In genomic region chr9:64542246-64542645, GRCm38 (mm10) we compare ENCODE assay signal across 18 mouse cellular contexts.
DNase-seq lines count a peak whose midpoint lies in the region; ATAC-seq lines count a peak whose summit lies in the region.
"Had no signal": no experiment of that assay in that cellular context is flagged by ENCODE, and none has a peak within 500 bp of the region (broad histone marks: within the 10 kb centered on the region; RNA-seq: fewer than 3 reads in every experiment).

No protein-coding gene starts in this region.

- H3K27me3 ChIP-seq in hindbrain, embryonic 13.5 days, result peaks cover 5% of the 10 kb centered on the region; the same call in 1 of the 2 replicates
- H3K27me3 ChIP-seq in hindbrain, embryonic 10.5 days (ENCODE audit: insufficient read depth, poor library complexity, severe bottlenecking), result no peaks in the 10 kb centered on the region
- H3K27me3 ChIP-seq in lung, embryonic 16.5 days (ENCODE audit: control insufficient read depth, insufficient read depth, low read depth, low read length), result no peaks in the 10 kb centered on the region
- H3K27me3 ChIP-seq: hindbrain, embryonic 15.5 days had no signal

- 80% methylated on average over 4 of the region's 4 CpGs for whole genome bisulfite sequencing in hindbrain, embryonic 13.5 days
- 78% methylated on average over 4 of the region's 4 CpGs for WGBS in hindbrain, embryonic 10.5 days
- WGBS in lung, embryonic 16.5 days, result 47% methylated on average over 4 of the region's 4 CpGs

- ATAC-seq in hindbrain, embryonic 13.5 days (ENCODE audit: low FRiP score), result no peak
- ATAC-seq in lung, embryonic 16.5 days (ENCODE audit: low read depth), result 0 out of 2 replicates have a peak, but pooled peaks have one; percentile 32
- ATAC-seq: forebrain, postnatal 0 days had no signal

- no peak overlapping the region for H3K9ac ChIP-seq in hindbrain, embryonic 13.5 days
- H3K9ac ChIP-seq in lung, embryonic 16.5 days (ENCODE audit: low read length), result no peak overlapping the region
- H3K9ac ChIP-seq: forebrain, postnatal 0 days; heart, embryonic 12.5 days; hindbrain, embryonic 15.5 days had no signal

- peak overlapping the region; percentile 35; the same call in 1 of the 2 replicates for H3K27ac ChIP-seq in hindbrain, embryonic 13.5 days
- no peak overlapping the region; the same call in 1 of the 2 replicates for H3K27ac ChIP-seq in hindbrain, embryonic 10.5 days
- no peak overlapping the region for H3K27ac ChIP-seq in lung, embryonic 16.5 days (ENCODE audit: low read length)
- H3K27ac ChIP-seq: embryonic facial prominence, embryonic 10.5 days; hindbrain, embryonic 15.5 days had no signal

- H3K36me3 ChIP-seq in hindbrain, embryonic 13.5 days, result no peaks in the 10 kb centered on the region
- no peaks in the 10 kb centered on the region for H3K36me3 ChIP-seq in hindbrain, embryonic 10.5 days
- no peaks in the 10 kb centered on the region for H3K36me3 ChIP-seq in lung, embryonic 16.5 days (ENCODE audit: control insufficient read depth, insufficient read depth, low read length)
- H3K36me3 ChIP-seq: embryonic facial prominence, embryonic 10.5 days; heart, embryonic 12.5 days; hindbrain, embryonic 15.5 days had no signal

- no peak for DNase-seq in hindbrain, embryonic 10.5 days (ENCODE audit: low spot score)
- no peak for DNase-seq in lung, adult 18-20 months
- peak; percentile 49 for DNase-seq in lung, postnatal 10 days
- peak; percentile 3 for DNase-seq in lung, postnatal 25 days (ENCODE audit: low spot score)
- DNase-seq in cerebellum, postnatal 14 days, result no peak
- DNase-seq in layer of hippocampus, adult 11-12 months (ENCODE audit: low spot score), result no peak
- DNase-seq: adrenal gland, adult 2 months; adrenal gland, postnatal 25 days; cerebellum, adult 18-20 months; cerebellum, adult 9-11 months; forebrain, postnatal 0 days; gastrocnemius, postnatal 14 days; heart, postnatal 36 days had no signal

- H3K4me2 ChIP-seq in hindbrain, embryonic 13.5 days, result no peak overlapping the region
- no peak overlapping the region for H3K4me2 ChIP-seq in lung, embryonic 16.5 days (ENCODE audit: low read depth, low read length)
- H3K4me2 ChIP-seq: heart, embryonic 12.5 days; hindbrain, embryonic 15.5 days had no signal

- H3K9me3 ChIP-seq in hindbrain, embryonic 13.5 days, result no peaks in the 10 kb centered on the region
- H3K9me3 ChIP-seq in hindbrain, embryonic 10.5 days, result no peaks in the 10 kb centered on the region
- H3K9me3 ChIP-seq in lung, embryonic 16.5 days (ENCODE audit: control insufficient read depth, low read length), result no peaks in the 10 kb centered on the region
- H3K9me3 ChIP-seq: embryonic facial prominence, embryonic 10.5 days; heart, embryonic 12.5 days; hindbrain, embryonic 15.5 days had no signal

- peaks cover 21% of the 10 kb centered on the region for H3K4me1 ChIP-seq in hindbrain, embryonic 13.5 days (replicated peaks)
- H3K4me1 ChIP-seq in hindbrain, embryonic 10.5 days (replicated peaks), result peaks cover 20% of the 10 kb centered on the region
- H3K4me1 ChIP-seq in lung, embryonic 16.5 days (replicated peaks; ENCODE audit: control insufficient read depth, insufficient read depth, low read length), result peaks cover 2% of the 10 kb centered on the region; the same call in 1 of the 2 replicates

- no peak overlapping the region for H3K4me3 ChIP-seq in hindbrain, embryonic 13.5 days
- no peak overlapping the region for H3K4me3 ChIP-seq in hindbrain, embryonic 10.5 days
- H3K4me3 ChIP-seq in lung, embryonic 16.5 days (ENCODE audit: low read length), result no peak overlapping the region
- H3K4me3 ChIP-seq: embryonic facial prominence, embryonic 10.5 days; heart, embryonic 12.5 days; hindbrain, embryonic 15.5 days had no signal

Comparison
In these comparisons a context has a peak if more than half of its experiments do, and no peak if none do; other contexts are left out.
1. DNase-seq: peak in lung, postnatal 10 days (single experiment) and lung, postnatal 25 days (single experiment); none in hindbrain, embryonic 10.5 days (single experiment), lung, adult 18-20 months (0 of 2), cerebellum, postnatal 14 days (0 of 2) and layer of hippocampus, adult 11-12 months (single experiment).